Comparison of ENCODE assay signal across 26 mouse cellular contexts in genomic region chr1:25462612-25463011, GRCm38 (mm10).
DNase-seq lines count a peak whose midpoint lies in the region; ATAC-seq lines count a peak whose summit lies in the region.
"Had no signal": no experiment of that assay in that cellular context is flagged by ENCODE, and none has a peak within 500 bp of the region (broad histone marks: within the 10 kb centered on the region; RNA-seq: fewer than 3 reads in every experiment).

No protein-coding gene starts in this region.

- no peak; the same call in 1 of the 2 replicates for ATAC-seq in forebrain, embryonic 14.5 days
- ATAC-seq: intestine, postnatal 0 days had no signal

- no peak overlapping the region for H3K27ac ChIP-seq in forebrain, embryonic 14.5 days (ENCODE audit: low read depth, low read length)
- H3K27ac ChIP-seq in forebrain, embryonic 10.5 days: no peak overlapping the region
- H3K27ac ChIP-seq: embryonic facial prominence, embryonic 13.5 days; heart, embryonic 15.5 days; hindbrain, embryonic 12.5 days; liver, embryonic 14.5 days; macrophage; neural tube, embryonic 12.5 days had no signal

- H3K9me3 ChIP-seq in forebrain, embryonic 14.5 days (replicated peaks; ENCODE audit: control insufficient read depth, low read length): no peaks in the 10 kb centered on the region
- no peaks in the 10 kb centered on the region for H3K9me3 ChIP-seq in forebrain, embryonic 10.5 days
- H3K9me3 ChIP-seq: embryonic facial prominence, embryonic 13.5 days; heart, embryonic 15.5 days; hindbrain, embryonic 12.5 days; neural tube, embryonic 12.5 days had no signal

- WGBS in forebrain, embryonic 14.5 days: 19% methylated on average over 1 of the region's 1 CpGs
- WGBS in forebrain, embryonic 10.5 days: 30% methylated on average over 1 of the region's 1 CpGs

- no peaks in the 10 kb centered on the region for H3K36me3 ChIP-seq in forebrain, embryonic 14.5 days (ENCODE audit: control insufficient read depth, insufficient read depth, low read length)
- H3K36me3 ChIP-seq in forebrain, embryonic 10.5 days (replicated peaks): no peaks in the 10 kb centered on the region
- H3K36me3 ChIP-seq: embryonic facial prominence, embryonic 13.5 days; heart, embryonic 15.5 days; hindbrain, embryonic 12.5 days; neural tube, embryonic 12.5 days had no signal

- H3K4me2 ChIP-seq in forebrain, embryonic 14.5 days (ENCODE audit: low read length): no peak overlapping the region
- H3K4me2 ChIP-seq: embryonic facial prominence, embryonic 13.5 days; heart, embryonic 15.5 days; hindbrain, embryonic 12.5 days; neural tube, embryonic 12.5 days had no signal

- no peak overlapping the region for H3K9ac ChIP-seq in forebrain, embryonic 14.5 days (ENCODE audit: low read length)
- H3K9ac ChIP-seq: embryonic facial prominence, embryonic 13.5 days; heart, embryonic 15.5 days; hindbrain, embryonic 12.5 days; liver, embryonic 14.5 days; neural tube, embryonic 12.5 days had no signal

- no peak overlapping the region for H3K4me3 ChIP-seq in forebrain, embryonic 14.5 days (ENCODE audit: low read depth, low read length)
- H3K4me3 ChIP-seq in forebrain, embryonic 10.5 days: no peak overlapping the region
- H3K4me3 ChIP-seq: embryonic facial prominence, embryonic 13.5 days; heart, embryonic 15.5 days; hindbrain, embryonic 12.5 days; myocyte; neural tube, embryonic 12.5 days had no signal

- peak; percentile 20 for DNase-seq in forebrain, embryonic 14.5 days (ENCODE audit: low spot score)
- DNase-seq in forebrain, embryonic 10.5 days (ENCODE audit: extremely low spot score, low spot score): no peak
- DNase-seq in retina, postnatal 1 day: peak; percentile 5
- DNase-seq in retina, embryonic 14.5 days (ENCODE audit: low spot score): no peak
- peak; percentile 11 for DNase-seq in embryo, embryonic 11 days
- no peak for DNase-seq in cerebellum, adult 9-11 months
- DNase-seq in cerebellum, postnatal 10 days: no peak
- DNase-seq: adrenal gland, postnatal 10 days; B cell, adult 2 months; cerebellum, adult 11 months; cerebellum, adult 9-10 months; gastrocnemius, postnatal 14 days; kidney, adult 9 months; kidney, postnatal 10 days; liver; lung, adult 2 months; lung, postnatal 10 days; thymus, postnatal 4 days had no signal

- no peaks in the 10 kb centered on the region for H3K4me1 ChIP-seq in forebrain, embryonic 14.5 days (ENCODE audit: control insufficient read depth, insufficient read depth, low read length)
- H3K4me1 ChIP-seq in forebrain, embryonic 10.5 days: peaks cover 16% of the 10 kb centered on the region
- H3K4me1 ChIP-seq: embryonic facial prominence, embryonic 13.5 days; heart, embryonic 15.5 days; hindbrain, embryonic 12.5 days; neural tube, embryonic 12.5 days had no signal

- H3K27me3 ChIP-seq in forebrain, embryonic 14.5 days (replicated peaks; ENCODE audit: control insufficient read depth, insufficient read depth, low read length): no peaks in the 10 kb centered on the region
- H3K27me3 ChIP-seq in forebrain, embryonic 10.5 days (ENCODE audit: poor library complexity, severe bottlenecking): no peaks in the 10 kb centered on the region
- H3K27me3 ChIP-seq: embryonic facial prominence, embryonic 13.5 days; heart, embryonic 15.5 days; hindbrain, embryonic 12.5 days; neural tube, embryonic 12.5 days had no signal

Comparison
In these comparisons a context has a peak if more than half of its experiments do, and no peak if none do; other contexts are left out.
1. DNase-seq: peak in forebrain, embryonic 14.5 days (single experiment), retina, postnatal 1 day (single experiment) and embryo, embryonic 11 days (single experiment); none in forebrain, embryonic 10.5 days (single experiment), retina, embryonic 14.5 days (single experiment), cerebellum, adult 9-11 months (single experiment) and cerebellum, postnatal 10 days (0 of 2).